Mouse (Mus musculus): Measurements from ENCODE around the gene Mn1. TPM values are rescaled to one million over a fixed set of nuclear protein-coding genes. Genes with fewer than 3 reads are reported as not detected.

Gene Mn1
- total and polyA plus RNA-seq, 3 experiments: not detected

DNA sequence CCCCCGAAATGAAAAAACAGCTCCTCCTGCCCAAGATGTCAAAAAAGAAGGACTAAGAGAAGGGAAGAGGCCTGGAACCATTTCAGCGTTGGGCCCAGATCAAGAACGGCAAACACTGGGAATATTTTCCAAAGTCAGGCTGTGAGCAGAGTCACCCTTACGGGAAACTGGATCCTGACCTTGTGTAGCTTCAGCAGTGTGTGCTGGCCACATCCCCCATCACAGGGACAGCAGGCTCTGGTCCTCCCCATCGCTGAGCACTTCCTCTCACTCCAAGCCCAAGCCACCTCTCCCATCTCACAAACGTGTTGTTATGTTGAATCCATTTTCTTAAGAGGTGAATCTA, 14.5 kb upstream of the Mn1 start:
- DNase-seq (ENCODE audit: low read depth, low spot score): no peak
- TF ChIP-seq ZMIZ1 (IDR thresholded peaks at IDR 0.05; ENCODE audit: low read depth, low read length) (no peak), POLR2AphosphoS5 (IDR thresholded peaks at IDR 0.05; ENCODE audit: borderline replicate concordance, low read depth, low read length) (no peak), MAX (IDR thresholded peaks at IDR 0.05; ENCODE audit: low read length) (no peak), EP300 (IDR thresholded peaks at IDR 0.05; ENCODE audit: low read depth in 1 of 2, low read length in 2 of 2) (no peak), MAFK (IDR thresholded peaks at IDR 0.05; ENCODE audit: borderline replicate concordance, low read depth, low read length) (no peak), SMC3 (IDR thresholded peaks at IDR 0.05; ENCODE audit: low read depth, low read length) (no peak), CTCF (IDR thresholded peaks at IDR 0.05 in 2 of 3, conservative IDR thresholded peaks at IDR 0.05 in 1 of 3; ENCODE audit: control insufficient read depth in 1 of 3, insufficient read depth in 1 of 3, low read depth in 2 of 3, low read length in 3 of 3, poor library complexity in 1 of 3, severe bottlenecking in 1 of 3) (no peak), TAL1 (IDR thresholded peaks at IDR 0.05; ENCODE audit: low read length) (no peak), TBP (IDR thresholded peaks at IDR 0.05; ENCODE audit: low read depth, low read length) (no peak), UBTF (IDR thresholded peaks at IDR 0.05; ENCODE audit: borderline replicate concordance, insufficient read depth, low read depth, low read length) (no peak)
- Histone ChIP-seq H3K27ac (ENCODE audit: control insufficient read depth, low read depth, low read length) (no peak overlapping the region), H3K36me3 (ENCODE audit: control insufficient read depth in 1 of 2, insufficient read depth in 2 of 2, low read length in 2 of 2) (no peaks in the 10 kb centered on the region), H3K9me3 (replicated peaks; ENCODE audit: insufficient read depth, low read length) (no peaks in the 10 kb centered on the region), H3K9ac (ENCODE audit: control insufficient read depth, low read depth, low read length, poor library complexity, severe bottlenecking) (no peak overlapping the region), H3K79me2 (ENCODE audit: control insufficient read depth, insufficient read depth, low read length, poor library complexity) (no peaks in the 10 kb centered on the region), H3K27me3 (ENCODE audit: control insufficient read depth in 1 of 2, insufficient read depth in 2 of 2, low read length in 2 of 2) (no peaks in the 10 kb centered on the region), H3K4me3 (ENCODE audit: control insufficient read depth in 1 of 2, insufficient read depth in 1 of 2, low read depth in 2 of 2, low read length in 2 of 2) (no peak overlapping the region), H3K4me1 (ENCODE audit: control insufficient read depth in 1 of 2, insufficient read depth in 2 of 2, low read length in 2 of 2) (no peaks in the 10 kb centered on the region)

DNA sequence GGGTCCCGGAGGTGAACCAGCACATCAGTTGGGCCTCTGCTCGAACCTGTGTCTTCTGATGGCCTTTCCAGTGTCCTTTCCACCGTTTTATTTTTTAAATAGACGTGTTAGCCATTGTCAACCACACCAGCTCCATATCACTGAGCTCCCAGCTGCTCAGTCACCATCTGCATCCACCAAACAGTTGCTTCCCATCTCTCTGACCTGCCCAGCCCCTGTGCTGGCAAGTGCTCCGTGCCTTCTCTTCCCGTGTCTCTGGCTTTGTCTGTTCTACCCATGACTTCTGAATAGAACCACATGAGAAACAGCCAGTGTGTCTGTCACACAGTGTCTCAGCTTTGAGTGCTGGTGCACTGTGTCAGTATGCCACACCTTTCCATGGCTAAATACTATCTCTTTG, 12.4 kb upstream of the Mn1 start:
- no peak overlapping the region for H3K9ac ChIP-seq (ENCODE audit: control insufficient read depth, low read depth, low read length, poor library complexity, severe bottlenecking)
- TF ChIP-seq MXI1 (IDR thresholded peaks at IDR 0.05; ENCODE audit: low read depth, low read length): no peak
- TF ChIP-seq RCOR1 (IDR thresholded peaks at IDR 0.05; ENCODE audit: low read depth, low read length): no peak
- no peak for TF ChIP-seq MAFK (IDR thresholded peaks at IDR 0.05; ENCODE audit: borderline replicate concordance, low read depth, low read length)
- H3K9me3 ChIP-seq (replicated peaks; ENCODE audit: insufficient read depth, low read length): no peaks in the 10 kb centered on the region
- no peak for DNase-seq (ENCODE audit: low read depth, low spot score)
- no peak overlapping the region for H3K27ac ChIP-seq (ENCODE audit: control insufficient read depth, low read depth, low read length)
- H3K4me1 ChIP-seq (ENCODE audit: control insufficient read depth in 1 of 2, insufficient read depth in 2 of 2, low read length in 2 of 2): no peaks in the 10 kb centered on the region
- no peaks in the 10 kb centered on the region for H3K79me2 ChIP-seq (ENCODE audit: control insufficient read depth, insufficient read depth, low read length, poor library complexity)
- no peaks in the 10 kb centered on the region for H3K27me3 ChIP-seq (ENCODE audit: control insufficient read depth in 1 of 2, insufficient read depth in 2 of 2, low read length in 2 of 2)
- H3K36me3 ChIP-seq (ENCODE audit: control insufficient read depth in 1 of 2, insufficient read depth in 2 of 2, low read length in 2 of 2): no peaks in the 10 kb centered on the region
- H3K4me3 ChIP-seq (ENCODE audit: control insufficient read depth in 1 of 2, insufficient read depth in 1 of 2, low read depth in 2 of 2, low read length in 2 of 2): no peak overlapping the region

DNA sequence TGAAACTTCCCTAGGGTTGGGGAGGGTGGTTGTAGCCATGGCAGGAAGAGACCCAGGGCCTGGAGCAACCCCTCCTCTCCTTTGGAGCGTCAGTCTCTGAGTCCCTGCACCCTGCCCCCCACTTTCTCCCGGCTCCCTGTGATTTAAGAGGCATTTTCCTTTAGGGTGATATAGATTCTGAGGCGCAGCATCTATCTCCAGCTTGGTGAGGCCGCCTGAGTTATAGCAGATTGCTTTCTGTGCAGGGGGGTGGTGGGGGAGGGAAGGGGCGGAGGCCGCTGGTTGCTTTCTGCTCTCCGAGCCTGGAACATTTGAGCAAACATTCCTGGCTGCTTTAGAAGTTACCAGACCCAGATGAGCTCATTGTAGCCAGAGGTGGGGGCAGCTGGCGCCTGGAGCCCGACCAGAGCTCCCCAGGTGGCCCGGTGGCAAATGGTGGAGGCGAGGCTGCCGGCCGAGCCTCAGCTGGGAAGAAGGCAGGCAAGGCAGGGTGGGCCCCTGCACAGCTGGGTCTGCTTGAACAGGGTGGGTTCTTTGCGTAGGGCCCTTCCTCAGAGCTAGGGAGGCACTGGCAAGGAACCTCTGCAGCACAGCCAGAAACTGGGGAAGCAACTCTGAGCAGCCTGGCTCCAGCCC, 8.6 kb upstream of the Mn1 start:
- no peak for TF ChIP-seq ZC3H11A (IDR thresholded peaks at IDR 0.05; ENCODE audit: low read depth, low read length)
- TF ChIP-seq POLR2AphosphoS5 (IDR thresholded peaks at IDR 0.05; ENCODE audit: borderline replicate concordance, low read depth, low read length): no peak
- Histone ChIP-seq H3K36me3 (ENCODE audit: control insufficient read depth in 1 of 2, insufficient read depth in 2 of 2, low read length in 2 of 2) (no peaks in the 10 kb centered on the region), H3K9me3 (replicated peaks; ENCODE audit: insufficient read depth, low read length) (no peaks in the 10 kb centered on the region), H3K9ac (ENCODE audit: control insufficient read depth, low read depth, low read length, poor library complexity, severe bottlenecking) (no peak overlapping the region), H3K27ac (ENCODE audit: control insufficient read depth, low read depth, low read length) (no peak overlapping the region), H3K4me1 (ENCODE audit: control insufficient read depth in 1 of 2, insufficient read depth in 2 of 2, low read length in 2 of 2) (no peaks in the 10 kb centered on the region), H3K4me3 (ENCODE audit: control insufficient read depth in 1 of 2, insufficient read depth in 1 of 2, low read depth in 2 of 2, low read length in 2 of 2) (no peak overlapping the region), H3K79me2 (ENCODE audit: control insufficient read depth, insufficient read depth, low read length, poor library complexity) (no peaks in the 10 kb centered on the region), H3K27me3 (ENCODE audit: control insufficient read depth in 1 of 2, insufficient read depth in 2 of 2, low read length in 2 of 2) (no peaks in the 10 kb centered on the region)
- no peak for DNase-seq (ENCODE audit: low read depth, low spot score)

All from MEL (cell line).